Mouse (Mus musculus) MEL (cell line): Measurements from ENCODE around the gene Wdr59. TPM values are rescaled to one million over a fixed set of nuclear protein-coding genes. Genes with fewer than 3 reads are reported as not detected.
A peak's percentile ranks its signal among the peaks of the same experiment; 100 is the strongest.

Source experiments
- DNase-seq: peaks from one replicate; pipeline ENCODE4 v3.0.0; 2011; ENCODE audit warnings: low read depth, low spot score
- H3K27ac ChIP-seq: 2 replicates; pipeline ENCODE4 v1.5.1; 2012; ENCODE audit warnings: low read depth, mild to moderate bottlenecking, control low read depth, low read length, moderate library complexity; ENCODE audit not compliant: control insufficient read depth
- H3K27me3 ChIP-seq, 2 experiments: fragments of 150-350 bp in 1 of 2; sonication (generic) in 1 of 2; 2 replicates each; pipeline ENCODE4 v1.6.1; 2012; ENCODE audit warnings: low read length in 2 of 2, mild to moderate bottlenecking in 2 of 2, improper control_type of control experiment in 1 of 2, moderate library complexity in 1 of 2; ENCODE audit not compliant: insufficient read depth in 2 of 2, control insufficient read depth in 1 of 2
- H3K36me3 ChIP-seq, 2 experiments: 2 replicates each; pipeline ENCODE4 v1.6.1; 2012 to 2014; ENCODE audit warnings: low read length in 2 of 2, improper control_type of control experiment in 1 of 2, inconsistent platforms in 1 of 2, mild to moderate bottlenecking in 1 of 2; ENCODE audit not compliant: insufficient read depth in 2 of 2, control insufficient read depth in 1 of 2
- H3K4me1 ChIP-seq, 2 experiments: fragments of 150-350 bp in 1 of 2; sonication (generic) in 1 of 2; 2 replicates each; pipeline ENCODE4 v1.6.1; 2012; ENCODE audit warnings: low read length in 2 of 2, improper control_type of control experiment in 1 of 2, mild to moderate bottlenecking in 1 of 2; ENCODE audit not compliant: insufficient read depth in 2 of 2, control insufficient read depth in 1 of 2
- H3K4me3 ChIP-seq, 2 experiments: fragments of 150-350 bp in 1 of 2; sonication (generic) in 1 of 2; 2 replicates each; pipeline ENCODE4 v1.5.1; 2012; ENCODE audit warnings: low read depth in 2 of 2, low read length in 2 of 2, mild to moderate bottlenecking in 2 of 2, moderate library complexity in 2 of 2, control low read depth in 1 of 2, improper control_type of control experiment in 1 of 2; ENCODE audit not compliant: control insufficient read depth in 1 of 2, insufficient read depth in 1 of 2
- H3K79me2 ChIP-seq: 2 replicates; pipeline ENCODE4 v1.6.1; 2012; ENCODE audit warnings: mild to moderate bottlenecking, low read length, moderate library complexity; ENCODE audit not compliant: control insufficient read depth, poor library complexity, insufficient read depth
- H3K9ac ChIP-seq: 2 replicates; pipeline ENCODE4 v1.6.1; 2012; ENCODE audit warnings: low read depth, mild to moderate bottlenecking, control low read depth, low read length, moderate library complexity; ENCODE audit not compliant: control insufficient read depth, poor library complexity, severe bottlenecking
- H3K9me3 ChIP-seq: fragments of 150-350 bp; sonication (generic); replicated peaks from 2 replicates; pipeline ENCODE4 v1.6.1; 2012; ENCODE audit warnings: mild to moderate bottlenecking, low read length, improper control_type of control experiment, moderate library complexity; ENCODE audit not compliant: insufficient read depth
- CTCF ChIP-seq, 3 experiments: IDR thresholded peaks in 2 of 3; conservative IDR thresholded peaks in 1 of 3; 2 replicates each; pipeline ENCODE4 v1.5.1; 2011 to 2012; ENCODE audit warnings: low read length in 3 of 3, low read depth in 2 of 3, mild to moderate bottlenecking in 2 of 3, improper control_type of control experiment in 1 of 3, inconsistent platforms in 1 of 3, mixed read lengths in 1 of 3, moderate library complexity in 1 of 3; ENCODE audit not compliant: control insufficient read depth in 1 of 3, insufficient read depth in 1 of 3, poor library complexity in 1 of 3, severe bottlenecking in 1 of 3
- E2F4 ChIP-seq: IDR thresholded peaks from 2 replicates; pipeline ENCODE4 v1.6.1; 2011; ENCODE audit warnings: low read depth, low read length, improper control_type of control experiment, borderline replicate concordance
- ELF1 ChIP-seq: IDR thresholded peaks from 2 replicates; pipeline ENCODE4 v1.6.1; 2014; ENCODE audit warnings: low read depth, mild to moderate bottlenecking, inconsistent platforms, low read length, improper control_type of control experiment, moderate library complexity
- ETS1 ChIP-seq: IDR thresholded peaks from 2 replicates; pipeline ENCODE4 v1.6.1; 2012; ENCODE audit warnings: low read depth, mild to moderate bottlenecking, inconsistent platforms, low read length, improper control_type of control experiment, moderate library complexity
- GABPA ChIP-seq: IDR thresholded peaks from 2 replicates; pipeline ENCODE4 v1.6.1; 2012; ENCODE audit warnings: low read depth, mild to moderate bottlenecking, inconsistent platforms, low read length, improper control_type of control experiment, moderate library complexity
- GATA1 ChIP-seq: IDR thresholded peaks from 2 replicates; pipeline ENCODE4 v1.6.1; 2011; ENCODE audit warnings: low read depth, low read length, improper control_type of control experiment
- HCFC1 ChIP-seq: IDR thresholded peaks from 2 replicates; pipeline ENCODE4 v1.6.1; 2012; ENCODE audit warnings: low read depth, mild to moderate bottlenecking, inconsistent platforms, low read length, improper control_type of control experiment, moderate library complexity
- JUND ChIP-seq: IDR thresholded peaks from 2 replicates; pipeline ENCODE4 v1.6.1; 2011; ENCODE audit warnings: low read depth, mild to moderate bottlenecking, improper control_type of control experiment, low read length
- KAT2A ChIP-seq: conservative IDR thresholded peaks from 2 replicates; pipeline ENCODE4 v1.6.1; 2012; ENCODE audit warnings: low read depth, low read length, improper control_type of control experiment, inconsistent platforms
- MAZ ChIP-seq: IDR thresholded peaks from 2 replicates; pipeline ENCODE4 v1.6.1; 2012; ENCODE audit warnings: low read depth, mild to moderate bottlenecking, inconsistent platforms, low read length, improper control_type of control experiment
- MXI1 ChIP-seq: IDR thresholded peaks from 2 replicates; pipeline ENCODE4 v1.6.1; 2011; ENCODE audit warnings: mild to moderate bottlenecking, low read depth, low read length, improper control_type of control experiment
- MYB ChIP-seq: IDR thresholded peaks from 2 replicates; pipeline ENCODE4 v1.6.1; 2011; ENCODE audit warnings: mild to moderate bottlenecking, low read depth, low read length, improper control_type of control experiment
- MYC ChIP-seq: IDR thresholded peaks from 2 replicates; pipeline ENCODE4 v1.6.1; 2011; ENCODE audit warnings: low read depth, mild to moderate bottlenecking, low read length, improper control_type of control experiment, moderate library complexity
- NRF1 ChIP-seq: IDR thresholded peaks from 2 replicates; pipeline ENCODE4 v1.6.1; 2014; ENCODE audit warnings: low read depth, mild to moderate bottlenecking, inconsistent platforms, low read length, improper control_type of control experiment, moderate library complexity; ENCODE audit not compliant: poor library complexity, insufficient read depth, severe bottlenecking
- POLR2A ChIP-seq, 2 experiments: IDR thresholded peaks; 2 replicates each; pipeline ENCODE4 v1.6.1; 2011 to 2012; ENCODE audit warnings: low read length in 2 of 2, mild to moderate bottlenecking in 2 of 2, control low read depth in 1 of 2, improper control_type of control experiment in 1 of 2, low read depth in 1 of 2, moderate library complexity in 1 of 2; ENCODE audit not compliant: control insufficient read depth in 1 of 2, insufficient read depth in 1 of 2, poor library complexity in 1 of 2
- POLR2AphosphoS2 ChIP-seq: IDR thresholded peaks from 2 replicates; pipeline ENCODE4 v1.6.1; 2011; ENCODE audit warnings: low read length, improper control_type of control experiment
- RAD21 ChIP-seq: IDR thresholded peaks from 2 replicates; pipeline ENCODE4 v1.6.1; 2011; ENCODE audit warnings: mild to moderate bottlenecking, low read depth, low read length, improper control_type of control experiment
- SIN3A ChIP-seq: IDR thresholded peaks from 2 replicates; pipeline ENCODE4 v1.6.1; 2012; ENCODE audit warnings: low read length, improper control_type of control experiment, inconsistent platforms
- TAL1 ChIP-seq: IDR thresholded peaks from 2 replicates; pipeline ENCODE4 v1.6.1; 2012; ENCODE audit warnings: mild to moderate bottlenecking, inconsistent platforms, low read length, moderate library complexity, mixed read lengths
- TBP ChIP-seq: IDR thresholded peaks from 2 replicates; pipeline ENCODE4 v1.8.0; 2011; ENCODE audit warnings: low read depth, low read length, improper control_type of control experiment
- TCF12 ChIP-seq: IDR thresholded peaks from 2 replicates; pipeline ENCODE4 v1.6.1; 2014; ENCODE audit warnings: low read depth, mild to moderate bottlenecking, inconsistent platforms, low read length, improper control_type of control experiment, moderate library complexity
- USF1 ChIP-seq: IDR thresholded peaks from 2 replicates; pipeline ENCODE4 v1.6.1; 2014; ENCODE audit warnings: low read depth, mild to moderate bottlenecking, inconsistent platforms, low read length, improper control_type of control experiment, moderate library complexity
- ZC3H11A ChIP-seq: IDR thresholded peaks from 2 replicates; pipeline ENCODE4 v1.6.1; 2012; ENCODE audit warnings: low read depth, mild to moderate bottlenecking, inconsistent platforms, low read length, improper control_type of control experiment
- ZKSCAN1 ChIP-seq: IDR thresholded peaks from 2 replicates; pipeline ENCODE4 v1.6.1; 2012; ENCODE audit warnings: low read depth, mild to moderate bottlenecking, inconsistent platforms, low read length, improper control_type of control experiment, moderate library complexity
- ZMIZ1 ChIP-seq: IDR thresholded peaks from 2 replicates; pipeline ENCODE4 v1.6.1; 2012; ENCODE audit warnings: low read depth, mild to moderate bottlenecking, inconsistent platforms, low read length, improper control_type of control experiment, moderate library complexity
- ZNF384 ChIP-seq: IDR thresholded peaks from 2 replicates; pipeline ENCODE4 v1.6.1; 2012; ENCODE audit warnings: low read depth, mild to moderate bottlenecking, inconsistent platforms, low read length, improper control_type of control experiment
- polyA plus RNA-seq, 2 experiments: library from polyadenylated mRNA; stranded (reverse) in 1 of 2; unstranded in 1 of 2; fragments of >175 nt in 1 of 2; fragments of >200 nt in 1 of 2; gene quantifications; 2 replicates each; pipeline versions ENCODE4 v1.2.1 to v1.2.4; 2012; ENCODE audit warnings: low replicate concordance in 2 of 2, low read depth in 1 of 2; ENCODE audit not compliant: insufficient read length in 2 of 2, insufficient read depth in 1 of 2, missing spikeins in 1 of 2
- total RNA-seq: library from RNA; depleted of rRNA; stranded (reverse); fragments of 300-350 nt; gene quantifications from 2 replicates; pipeline ENCODE4 v1.2.3, GENCODE M21; 2012

Gene Wdr59
- total and polyA plus RNA-seq, 3 experiments = 6.5 to 16.6 TPM; not detected in 1

GRCm38 (mm10) chr8:111512941-111513340, 9.0 kb downstream of the Wdr59 start:
- Histone ChIP-seq H3K4me3 (no peak overlapping the region), H3K4me1 (peaks cover 19 to 28% of the 10 kb centered on the region in 2 experiments), H3K36me3 (peaks cover 0 to 21% of the 10 kb centered on the region in 2 experiments; a peak in 2 of 4 replicates), H3K27me3 (no peaks in the 10 kb centered on the region), H3K9ac (no peak overlapping the region), H3K27ac (no peak overlapping the region), H3K9me3 (no peaks in the 10 kb centered on the region), H3K79me2 (peaks cover 10% of the 10 kb centered on the region; the same call in 1 of the 2 replicates)
- TF ChIP-seq MYC (no peak), NRF1 (no peak), ELF1 (no peak), GATA1 (no peak), GABPA (no peak), ZKSCAN1 (no peak), USF1 (no peak), ZNF384 (no peak), SIN3A (no peak), TBP (no peak), MYB (no peak), MXI1 (no peak), ZC3H11A (no peak)
- no peak for DNase-seq

- peak; percentile 41 for DNase-seq
- peaks cover 0 to 23% of the 10 kb centered on the region in 2 experiments; a peak in 2 of 4 replicates for H3K36me3 ChIP-seq
- peak overlapping the region in 1 of 2 experiments; percentile 18; a peak in 1 of 4 replicates for H3K4me3 ChIP-seq
- no peaks in the 10 kb centered on the region for H3K9me3 ChIP-seq
- peaks cover 9% of the 10 kb centered on the region; the same call in 1 of the 2 replicates for H3K79me2 ChIP-seq
- no peaks in the 10 kb centered on the region for H3K27me3 ChIP-seq
- peak overlapping the region; percentile 34; the same call in 1 of the 2 replicates for H3K9ac ChIP-seq
- H3K4me1 ChIP-seq = peaks cover 19 to 28% of the 10 kb centered on the region in 2 experiments
- peak; percentile 55; the same call in 1 of the 2 replicates for TF ChIP-seq ETS1
- no peak for TF ChIP-seq ZKSCAN1
- no peak for TF ChIP-seq SIN3A
- peak overlapping the region; percentile 93 for H3K27ac ChIP-seq
Measured at GRCm38 (mm10) chr8:111510401-111510800, 11.5 kb downstream of the Wdr59 start.

- H3K9me3 ChIP-seq = no peaks in the 10 kb centered on the region
- peaks cover 7% of the 10 kb centered on the region; the same call in 1 of the 2 replicates for H3K79me2 ChIP-seq
- H3K27me3 ChIP-seq = no peaks in the 10 kb centered on the region
- peaks cover 19 to 28% of the 10 kb centered on the region in 2 experiments for H3K4me1 ChIP-seq
- DNase-seq = peak; percentile 90
- H3K36me3 ChIP-seq = peaks cover 0 to 23% of the 10 kb centered on the region in 2 experiments; a peak in 3 of 4 replicates
- H3K27ac ChIP-seq = peak overlapping the region; percentile 93
- peak overlapping the region; percentile 64 for H3K9ac ChIP-seq
- peak overlapping the region; percentile 51 to 57 for H3K4me3 ChIP-seq
- TF ChIP-seq NRF1 = no peak
- TF ChIP-seq HCFC1 = peak; percentile 73
- peak in 1 of 2 experiments; percentile 68; a peak in 2 of 4 replicates for TF ChIP-seq POLR2A (IDR thresholded peaks at IDR 0.05; ENCODE audit: control insufficient read depth in 1 of 2, insufficient read depth in 1 of 2, low read depth in 1 of 2, low read length in 2 of 2, poor library complexity in 1 of 2)
- peak; percentile 71; the same call in 1 of the 2 replicates for TF ChIP-seq ZMIZ1
- TF ChIP-seq KAT2A = no peak; the same call in 1 of the 2 replicates
- peak; percentile 56 for TF ChIP-seq TAL1
- TF ChIP-seq GATA1 = peak; percentile 91
- TF ChIP-seq RAD21 = no peak
- TF ChIP-seq CTCF (IDR thresholded peaks at IDR 0.05 in 2 of 3, conservative IDR thresholded peaks at IDR 0.05 in 1 of 3; ENCODE audit: control insufficient read depth in 1 of 3, insufficient read depth in 1 of 3, low read depth in 2 of 3, low read length in 3 of 3, poor library complexity in 1 of 3, severe bottlenecking in 1 of 3) = no peak
- TF ChIP-seq E2F4 = no peak
- peak; percentile 90 for TF ChIP-seq TBP
- TF ChIP-seq POLR2AphosphoS2 = no peak
- peak; percentile 90; the same call in 1 of the 2 replicates for TF ChIP-seq MAZ
- TF ChIP-seq TCF12 = peak; percentile 80
- TF ChIP-seq JUND = no peak
- TF ChIP-seq ELF1 = no peak
- peak; percentile 87 for TF ChIP-seq ETS1
Measured at GRCm38 (mm10) chr8:111509278-111509677, 12.6 kb downstream of the Wdr59 start.
